Mouse (Mus musculus) MEL (cell line): ENCODE results near the gene Aadac. TPM values are rescaled to one million over a fixed set of nuclear protein-coding genes. Genes with fewer than 3 reads are reported as not detected.

Experiments used
- DNase-seq: peaks from one replicate; pipeline ENCODE4 v3.0.0; 2011; ENCODE audit warnings: low read depth, low spot score
- H3K27ac ChIP-seq: 2 replicates; pipeline ENCODE4 v1.5.1; 2012; ENCODE audit warnings: low read depth, mild to moderate bottlenecking, control low read depth, low read length, moderate library complexity; ENCODE audit not compliant: control insufficient read depth
- H3K27me3 ChIP-seq, 2 experiments: fragments of 150-350 bp in 1 of 2; sonication (generic) in 1 of 2; 2 replicates each; pipeline ENCODE4 v1.6.1; 2012; ENCODE audit warnings: low read length in 2 of 2, mild to moderate bottlenecking in 2 of 2, improper control_type of control experiment in 1 of 2, moderate library complexity in 1 of 2; ENCODE audit not compliant: insufficient read depth in 2 of 2, control insufficient read depth in 1 of 2
- H3K36me3 ChIP-seq, 2 experiments: 2 replicates each; pipeline ENCODE4 v1.6.1; 2012 to 2014; ENCODE audit warnings: low read length in 2 of 2, improper control_type of control experiment in 1 of 2, inconsistent platforms in 1 of 2, mild to moderate bottlenecking in 1 of 2; ENCODE audit not compliant: insufficient read depth in 2 of 2, control insufficient read depth in 1 of 2
- H3K4me1 ChIP-seq, 2 experiments: fragments of 150-350 bp in 1 of 2; sonication (generic) in 1 of 2; 2 replicates each; pipeline ENCODE4 v1.6.1; 2012; ENCODE audit warnings: low read length in 2 of 2, improper control_type of control experiment in 1 of 2, mild to moderate bottlenecking in 1 of 2; ENCODE audit not compliant: insufficient read depth in 2 of 2, control insufficient read depth in 1 of 2
- H3K4me3 ChIP-seq, 2 experiments: fragments of 150-350 bp in 1 of 2; sonication (generic) in 1 of 2; 2 replicates each; pipeline ENCODE4 v1.5.1; 2012; ENCODE audit warnings: low read depth in 2 of 2, low read length in 2 of 2, mild to moderate bottlenecking in 2 of 2, moderate library complexity in 2 of 2, control low read depth in 1 of 2, improper control_type of control experiment in 1 of 2; ENCODE audit not compliant: control insufficient read depth in 1 of 2, insufficient read depth in 1 of 2
- H3K79me2 ChIP-seq: 2 replicates; pipeline ENCODE4 v1.6.1; 2012; ENCODE audit warnings: mild to moderate bottlenecking, low read length, moderate library complexity; ENCODE audit not compliant: control insufficient read depth, poor library complexity, insufficient read depth
- H3K9ac ChIP-seq: 2 replicates; pipeline ENCODE4 v1.6.1; 2012; ENCODE audit warnings: low read depth, mild to moderate bottlenecking, control low read depth, low read length, moderate library complexity; ENCODE audit not compliant: control insufficient read depth, poor library complexity, severe bottlenecking
- H3K9me3 ChIP-seq: fragments of 150-350 bp; sonication (generic); replicated peaks from 2 replicates; pipeline ENCODE4 v1.6.1; 2012; ENCODE audit warnings: mild to moderate bottlenecking, low read length, improper control_type of control experiment, moderate library complexity; ENCODE audit not compliant: insufficient read depth
- ELF1 ChIP-seq: IDR thresholded peaks from 2 replicates; pipeline ENCODE4 v1.6.1; 2014; ENCODE audit warnings: low read depth, mild to moderate bottlenecking, inconsistent platforms, low read length, improper control_type of control experiment, moderate library complexity
- MAFK ChIP-seq: IDR thresholded peaks from 2 replicates; pipeline ENCODE4 v1.6.1; 2011; ENCODE audit warnings: low read depth, mild to moderate bottlenecking, low read length, improper control_type of control experiment, borderline replicate concordance
- MXI1 ChIP-seq: IDR thresholded peaks from 2 replicates; pipeline ENCODE4 v1.6.1; 2011; ENCODE audit warnings: mild to moderate bottlenecking, low read depth, low read length, improper control_type of control experiment
- NRF1 ChIP-seq: IDR thresholded peaks from 2 replicates; pipeline ENCODE4 v1.6.1; 2014; ENCODE audit warnings: low read depth, mild to moderate bottlenecking, inconsistent platforms, low read length, improper control_type of control experiment, moderate library complexity; ENCODE audit not compliant: poor library complexity, insufficient read depth, severe bottlenecking
- polyA plus RNA-seq, 2 experiments: library from polyadenylated mRNA; stranded (reverse) in 1 of 2; unstranded in 1 of 2; fragments of >175 nt in 1 of 2; fragments of >200 nt in 1 of 2; gene quantifications; 2 replicates each; pipeline versions ENCODE4 v1.2.1 to v1.2.4; 2012; ENCODE audit warnings: low replicate concordance in 2 of 2, low read depth in 1 of 2; ENCODE audit not compliant: insufficient read length in 2 of 2, insufficient read depth in 1 of 2, missing spikeins in 1 of 2
- total RNA-seq: library from RNA; depleted of rRNA; stranded (reverse); fragments of 300-350 nt; gene quantifications from 2 replicates; pipeline ENCODE4 v1.2.3, GENCODE M21; 2012; rRNA removed

The Aadac gene
- total and polyA plus RNA-seq, 3 experiments, result not detected

DNA sequence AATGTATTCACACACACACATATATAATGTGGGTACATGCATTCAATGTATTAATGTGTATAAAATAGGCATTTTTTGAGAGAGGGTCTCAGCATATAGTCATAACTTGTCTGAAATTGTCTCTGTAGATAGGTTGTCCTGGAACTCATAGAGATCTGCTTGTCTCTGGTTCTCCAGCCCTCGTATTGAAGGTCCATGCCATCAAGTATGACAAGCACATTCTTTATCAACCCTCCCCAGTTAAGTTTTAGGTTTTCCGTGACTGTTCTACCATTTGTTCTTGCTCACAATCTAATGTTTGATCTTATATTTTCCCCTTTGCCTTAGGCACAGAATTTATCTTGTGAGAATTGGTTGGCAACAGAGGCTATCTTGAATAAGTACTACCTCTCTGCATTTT lies 60.2 kb downstream of the Aadac start:
- Histone ChIP-seq H3K4me3 (no peak overlapping the region), H3K9me3 (no peaks in the 10 kb centered on the region), H3K27ac (no peak overlapping the region), H3K79me2 (no peaks in the 10 kb centered on the region), H3K27me3 (no peaks in the 10 kb centered on the region), H3K4me1 (peaks cover 0 to 2% of the 10 kb centered on the region in 2 experiments; a peak in 1 of 4 replicates), H3K36me3 (peaks cover 0 to 9% of the 10 kb centered on the region in 2 experiments; a peak in 2 of 4 replicates), H3K9ac (no peak overlapping the region)
- TF ChIP-seq ELF1 (no peak), MXI1 (no peak), MAFK (no peak), NRF1 (no peak)
- no peak for DNase-seq

Other genes with a start within 250 kb of the Aadac start
- gene Gm8298, start 164.7 kb upstream of the Aadac start, total RNA-seq, result not detected in 2 replicates
- not detected for gene Gm8298, start 164.7 kb upstream of the Aadac start, polyA plus RNA-seq
- gene C130079G13Rik, start 100.5 kb upstream of the Aadac start, total RNA-seq, result not detected in 2 replicates
- not detected for gene C130079G13Rik, start 100.5 kb upstream of the Aadac start, polyA plus RNA-seq
- not detected in 2 replicates for gene Aadacl2, start 19.0 kb upstream of the Aadac start, total RNA-seq
- not detected for gene Aadacl2, start 19.0 kb upstream of the Aadac start, polyA plus RNA-seq
- not detected in 2 replicates for gene Sucnr1, start 56.2 kb downstream of the Aadac start, total RNA-seq
- not detected for gene Sucnr1, start 56.2 kb downstream of the Aadac start, polyA plus RNA-seq